Mouse (Mus musculus) stomach, postnatal 0 days (tissue): ENCODE measurements around the gene Rasl11b.

Experiments used
- CTCF ChIP-seq: IDR thresholded peaks from 2 replicates; pipeline ENCODE4 v1.5.1; 2016; ENCODE audit warnings: antibody characterized with exemption, low read depth, mild to moderate bottlenecking, moderate library complexity
- EP300 ChIP-seq: optimal IDR thresholded peaks from 2 replicates; pipeline ENCODE3; 2016; ENCODE audit warnings: antibody characterized with exemption

DNA sequence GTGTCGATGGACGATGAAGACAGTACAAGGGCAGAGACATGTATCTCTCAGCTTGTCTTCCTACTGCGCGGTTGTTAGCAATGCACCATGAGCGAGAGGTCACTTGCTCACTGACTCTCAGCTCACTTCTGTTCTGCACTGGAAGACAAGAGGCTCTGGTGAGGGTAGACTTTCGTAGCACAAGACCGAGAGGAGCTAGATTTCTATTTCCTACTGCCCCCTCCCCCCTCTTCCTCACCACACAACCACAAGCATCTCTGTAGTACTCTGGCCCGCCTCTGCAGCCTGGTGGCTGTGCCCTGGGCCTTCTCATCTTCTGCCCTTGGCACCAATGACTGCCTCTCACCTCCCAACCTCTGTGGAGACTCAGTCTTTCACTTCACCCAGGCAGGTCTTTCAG, 5.4 kb downstream of the Rasl11b start:
- no peak for TF ChIP-seq CTCF
- no peak for TF ChIP-seq EP300
